Mouse (Mus musculus) heart, postnatal 4 days (tissue): Measurements from ENCODE around the gene Oas1g. TPM values are rescaled to one million over a fixed set of nuclear protein-coding genes. Genes with fewer than 3 reads are reported as not detected.
"Not testable (repeated sequence)": the region's sequence is repeated elsewhere in the genome, so short reads cannot be mapped to it uniquely, and the experiment has no call there.

Source experiments
- DNase-seq: peaks from one replicate; pipeline ENCODE4 v3.0.0; 2021
- total RNA-seq, 2 experiments: library from RNA; stranded (reverse); gene quantifications; 2 replicates each; pipeline ENCODE4 v1.2.3; 2021

The Oas1g gene
- total RNA-seq, 2 experiments from 2014 or later = not detected

- DNase-seq = not testable (repeated sequence)
Measured at GRCm38 (mm10) chr5:120888294-120888815, 942 bp upstream of the Oas1g start.

- no peak for DNase-seq
Measured at GRCm38 (mm10) chr5:120887831-120888230, 418 bp upstream of the Oas1g start.

- not testable (repeated sequence) for DNase-seq
Measured at GRCm38 (mm10) chr5:120881681-120882080, 5.7 kb downstream of the Oas1g start.

DNA sequence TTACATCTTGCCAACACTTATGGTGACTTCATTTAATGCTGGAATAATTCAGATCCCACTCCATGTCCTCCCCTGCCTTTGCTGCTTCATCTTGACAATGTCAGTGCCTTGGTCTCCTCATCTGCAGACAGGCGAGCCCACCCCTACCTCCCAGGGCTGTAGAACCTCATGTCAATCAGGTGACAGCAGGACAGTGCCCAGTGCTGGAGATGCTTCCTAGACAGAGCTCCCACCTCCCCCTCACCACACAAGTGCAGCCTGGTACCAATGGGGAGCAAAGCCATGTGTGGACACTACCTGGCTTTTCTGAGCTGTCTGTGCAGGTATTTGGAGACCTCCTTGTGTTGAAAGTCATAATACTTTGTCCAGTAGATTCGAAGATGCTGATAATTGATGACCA is 8.6 kb downstream of the Oas1g start:
- DNase-seq = not testable (repeated sequence)

DNA sequence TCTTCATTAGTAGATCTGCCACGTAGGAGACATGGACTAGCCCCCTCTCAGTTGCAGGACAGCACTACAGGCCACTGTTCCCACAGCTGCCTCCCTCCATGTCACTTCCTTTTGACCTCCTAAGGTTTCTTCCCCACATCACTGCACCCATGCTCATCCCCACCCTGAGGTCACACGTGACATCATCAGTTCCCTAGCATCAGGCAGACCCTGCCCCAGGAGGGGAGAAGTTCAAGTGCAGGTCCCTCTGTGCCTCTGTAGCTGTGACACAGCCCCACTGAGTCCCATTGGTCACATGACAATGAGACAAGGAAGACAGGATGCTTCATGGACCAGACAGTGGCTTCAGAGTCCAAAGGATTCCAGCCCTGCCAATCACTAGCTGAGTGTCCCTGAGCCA is 10.0 kb downstream of the Oas1g start:
- DNase-seq = not testable (repeated sequence)

DNA sequence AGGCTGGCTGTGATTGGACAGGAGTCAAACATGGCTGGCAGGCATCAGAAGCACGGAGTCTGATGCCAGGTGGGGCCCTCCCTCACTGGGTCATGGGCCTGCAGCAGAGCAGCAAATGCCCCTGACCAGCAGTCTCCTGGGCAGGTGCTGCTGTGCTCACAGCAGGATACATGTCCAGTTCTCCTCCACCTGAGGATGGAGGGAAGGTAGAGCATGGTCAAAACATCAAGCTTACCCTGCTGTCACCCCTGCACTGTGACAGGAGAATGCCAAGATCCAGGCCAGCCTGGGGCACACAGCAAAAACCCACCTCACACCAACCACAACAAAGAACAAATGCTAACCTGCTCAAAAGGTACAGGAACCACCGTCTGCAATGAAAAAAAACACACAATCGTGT is 10.6 kb downstream of the Oas1g start:
- not testable (repeated sequence) for DNase-seq

GRCm38 (mm10) chr5:120871469-120871868 is 15.9 kb downstream of the Oas1g start:
- DNase-seq = no peak

DNA sequence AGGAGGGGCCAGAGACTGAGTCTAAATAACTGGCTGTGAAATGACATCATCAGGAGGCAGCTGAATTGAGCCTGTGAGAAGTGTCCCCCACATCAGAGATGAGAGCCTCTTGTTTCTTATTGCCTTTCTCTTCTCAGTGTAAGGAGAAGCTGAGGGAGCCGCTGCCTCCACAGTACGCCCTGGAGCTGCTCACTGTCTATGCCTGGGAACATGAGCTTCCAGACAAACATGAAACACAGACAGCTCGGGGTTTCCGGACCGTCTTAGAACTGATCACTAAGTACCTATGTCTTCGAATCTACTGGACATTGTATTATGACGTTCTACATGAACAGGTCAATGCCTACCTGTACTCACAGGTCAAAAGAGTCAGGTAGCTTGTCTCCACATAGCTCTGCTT is 16.6 kb downstream of the Oas1g start:
- DNase-seq = no peak

GRCm38 (mm10) chr5:120870081-120870480 is 17.3 kb downstream of the Oas1g start:
- no peak for DNase-seq

- DNase-seq = no peak
Measured at GRCm38 (mm10) chr5:120869436-120870015, 17.9 kb downstream of the Oas1g start.

GRCm38 (mm10) chr5:120865336-120865860 is 22.0 kb downstream of the Oas1g start:
- peak; percentile 8 for DNase-seq

DNA sequence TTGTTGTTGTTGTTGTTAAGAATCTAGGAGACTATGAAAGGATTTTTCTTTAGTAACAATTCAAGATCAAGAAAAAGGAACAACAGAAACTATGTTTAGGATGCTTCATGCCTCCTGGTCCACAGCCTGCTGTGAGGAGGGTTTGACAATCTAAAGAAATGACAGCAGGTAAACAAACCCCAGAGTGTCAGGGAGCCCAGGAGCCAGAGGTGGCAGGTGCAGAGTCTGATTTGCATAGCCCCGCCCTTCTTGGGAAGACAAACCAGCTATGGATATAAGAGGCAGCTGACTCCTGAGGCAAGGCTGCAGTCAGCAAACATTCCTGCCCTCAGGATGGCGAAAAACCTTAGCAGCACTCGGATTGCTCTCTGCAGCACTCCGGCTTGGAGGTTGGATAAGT is 26.3 kb downstream of the Oas1g start, which contains the start of gene Oas1h:
Oas1h (plus strand) TSS at position 301 of the 400 bp plus-strand sequence.
- no peak for DNase-seq

DNA sequence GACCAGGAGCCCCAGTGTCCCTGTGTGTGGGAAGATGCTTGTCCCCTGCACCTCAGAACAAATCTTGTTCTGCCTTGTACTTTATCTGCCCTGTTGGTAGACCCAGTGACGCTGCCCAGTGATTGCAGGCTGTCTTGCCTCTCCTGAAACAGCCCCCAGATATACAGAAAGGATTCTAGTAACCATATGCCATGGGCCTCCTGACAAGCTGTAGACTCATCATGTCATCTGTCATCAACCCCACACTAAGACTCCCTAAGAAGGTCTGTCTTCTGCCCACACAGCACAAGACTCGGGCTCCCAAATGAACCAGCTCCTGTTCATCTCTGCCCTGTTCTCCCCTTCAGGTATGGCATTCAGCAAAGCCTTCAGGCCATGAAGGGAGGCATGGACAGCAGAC is 28.2 kb downstream of the Oas1g start:
- no peak for DNase-seq

DNA sequence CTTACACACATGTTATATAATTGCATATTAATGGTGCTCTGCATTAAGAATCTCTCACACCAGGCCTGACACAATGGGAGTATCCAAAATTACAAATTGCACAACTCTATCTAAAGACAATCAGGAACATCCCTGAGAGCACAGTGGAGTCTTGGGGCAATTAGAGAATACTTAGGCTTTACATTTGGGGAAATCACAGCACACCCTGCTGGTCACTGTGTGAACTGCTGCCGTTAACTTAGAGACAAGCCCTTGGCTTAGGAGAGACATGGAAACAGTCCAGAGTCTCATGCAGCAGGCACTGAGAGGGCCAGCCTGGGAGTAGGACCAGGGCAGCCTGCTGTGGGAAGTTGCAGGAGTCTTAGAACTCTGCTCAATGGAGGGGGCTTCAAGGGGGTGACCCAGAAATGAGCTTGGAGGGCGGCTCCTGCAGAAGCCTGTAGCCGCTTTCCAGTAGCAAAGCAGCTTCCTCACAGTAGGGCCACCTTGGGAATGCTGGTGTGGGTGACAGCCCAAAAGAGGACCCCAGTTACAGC is 37.7 kb downstream of the Oas1g start:
- DNase-seq = peak; percentile 39

DNA sequence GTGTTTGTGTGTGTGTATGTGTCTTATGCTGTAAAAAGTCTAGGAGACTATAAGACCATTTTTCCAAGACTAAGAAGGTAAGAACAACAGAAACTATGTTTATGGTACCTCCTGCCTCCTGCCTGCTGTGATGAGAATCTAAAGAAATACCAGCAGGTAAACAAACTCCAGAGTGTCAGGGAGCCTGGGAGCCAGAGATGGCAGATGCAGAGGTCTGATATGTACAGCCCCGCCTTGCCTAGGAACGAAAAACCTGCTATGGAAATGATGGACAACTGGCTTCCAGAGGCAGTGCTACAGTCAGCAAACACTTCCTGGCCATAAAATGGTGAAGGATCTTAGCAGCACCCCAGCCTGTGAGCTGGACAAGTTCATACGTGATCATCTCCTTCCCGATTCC is 40.3 kb downstream of the Oas1g start, which contains the start of gene Oas1f:
Oas1f (plus strand) TSS at position 301 of the 400 bp plus-strand sequence.
- no peak for DNase-seq

- DNase-seq = peak; percentile 49
Measured at GRCm38 (mm10) chr5:120844713-120845112, 42.7 kb downstream of the Oas1g start.

DNA sequence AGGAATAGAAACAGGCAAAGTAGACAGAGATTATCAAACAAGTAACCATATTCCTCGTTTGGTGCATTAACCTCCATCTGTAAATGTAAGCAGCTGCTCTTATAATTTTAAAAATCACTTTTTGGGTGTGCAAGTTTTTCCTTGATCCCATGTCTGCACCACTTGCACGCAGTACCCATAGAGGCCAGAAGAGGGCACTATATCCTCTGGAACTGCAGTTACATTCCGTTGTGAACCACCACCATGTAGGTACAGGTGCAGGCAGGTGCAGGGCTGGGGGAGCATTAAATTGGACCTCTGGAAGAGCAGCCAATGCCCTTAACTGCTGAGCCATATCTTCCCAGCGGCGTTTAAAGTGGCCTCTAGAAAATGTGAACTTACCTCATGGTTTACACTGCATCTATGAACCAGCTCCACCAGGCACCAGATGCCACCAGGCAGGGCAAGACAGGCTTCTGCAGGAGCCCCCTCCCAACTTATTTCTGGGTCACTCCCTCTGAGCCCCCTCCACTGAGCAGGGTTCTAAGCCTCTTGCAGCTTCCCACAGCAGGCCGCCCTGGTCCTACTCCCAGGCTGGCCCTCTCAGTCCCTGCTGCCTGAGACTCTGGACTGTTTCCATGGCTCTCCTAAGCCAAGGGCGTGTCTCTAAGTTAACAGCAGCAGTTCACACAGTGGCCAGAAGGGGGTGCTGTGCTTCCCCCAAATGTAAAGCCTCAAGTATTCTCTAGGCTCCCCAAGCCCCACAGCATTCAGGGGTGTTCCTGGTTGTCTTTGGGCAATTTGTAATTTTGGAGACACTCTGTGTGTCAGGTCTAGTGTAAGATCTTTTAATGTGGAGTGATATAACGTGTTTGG is 50.5 kb downstream of the Oas1g start:
- DNase-seq = peak; percentile 58

- no peak for DNase-seq
Measured at GRCm38 (mm10) chr5:120833335-120834280, 53.8 kb downstream of the Oas1g start.

DNA sequence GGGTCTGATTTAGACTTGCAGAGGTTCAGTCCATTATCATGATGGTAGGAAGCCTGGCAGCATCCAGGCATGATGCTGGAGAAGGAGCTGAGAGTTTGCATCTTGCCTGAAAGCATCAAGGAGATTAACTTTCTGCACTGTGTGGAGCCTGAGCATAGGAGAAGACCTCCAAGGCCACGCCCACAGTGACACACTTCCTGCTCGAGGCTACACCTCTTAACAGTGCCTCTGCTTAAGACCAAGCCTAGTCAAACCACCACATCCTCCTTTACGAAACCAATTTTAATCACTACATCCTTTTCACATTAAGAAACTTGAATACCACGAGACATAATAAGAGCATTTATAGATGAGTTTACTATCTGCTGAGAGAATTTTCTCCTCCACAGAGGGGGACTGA is 56.4 kb downstream of the Oas1g start:
- DNase-seq = no peak
